Mouse (Mus musculus) olfactory bulb, adult 2 months (tissue): Measurements from ENCODE around the gene Fam13a. TPM values are rescaled to one million over a fixed set of nuclear protein-coding genes. Genes with fewer than 3 reads are reported as not detected.

Source experiments
- H3K27ac ChIP-seq: fragments of 200-500 bp; 2 replicates; pipeline ENCODE4 v1.5.1; 2012; ENCODE audit warnings: low read depth, low read length; ENCODE audit not compliant: insufficient read depth
- H3K4me1 ChIP-seq: fragments of 200-500 bp; 2 replicates; pipeline ENCODE4 v1.6.1; 2012; ENCODE audit warnings: low read length; ENCODE audit not compliant: control insufficient read depth, insufficient read depth
- H3K4me3 ChIP-seq: fragments of 200-500 bp; 2 replicates; pipeline ENCODE4 v1.5.1; 2012; ENCODE audit warnings: mild to moderate bottlenecking, low read depth, low read length, moderate library complexity; ENCODE audit not compliant: insufficient read depth
- CTCF ChIP-seq: fragments of 200-500 bp; IDR thresholded peaks from 2 replicates; pipeline ENCODE4 v1.5.1; 2012; ENCODE audit warnings: low read depth, mild to moderate bottlenecking, low read length, moderate library complexity; ENCODE audit not compliant: insufficient read depth
- POLR2A ChIP-seq: fragments of 200-500 bp; IDR thresholded peaks from 2 replicates; pipeline ENCODE4 v1.6.1; 2012; ENCODE audit warnings: mild to moderate bottlenecking, low read depth, low read length, moderate library complexity; ENCODE audit not compliant: insufficient read depth
- WGBS: fragments of 180-500 bp; shearing (Covaris S2); methylation state at CpG from one replicate; pipeline ENCODE4 v1.1.7; 2018; 5-methylcytosine and 5-hydroxymethylcytosine counted together
- polyA plus RNA-seq: library from polyadenylated mRNA; stranded (reverse); fragments of >200 nt; gene quantifications from 2 replicates; pipeline ENCODE4 v1.2.4, GENCODE M21; 2012; ENCODE audit warnings: low replicate concordance; ENCODE audit not compliant: missing spikeins, insufficient read depth, insufficient read length

The Fam13a gene
- polyA plus RNA-seq, 1 experiment = not detected

DNA sequence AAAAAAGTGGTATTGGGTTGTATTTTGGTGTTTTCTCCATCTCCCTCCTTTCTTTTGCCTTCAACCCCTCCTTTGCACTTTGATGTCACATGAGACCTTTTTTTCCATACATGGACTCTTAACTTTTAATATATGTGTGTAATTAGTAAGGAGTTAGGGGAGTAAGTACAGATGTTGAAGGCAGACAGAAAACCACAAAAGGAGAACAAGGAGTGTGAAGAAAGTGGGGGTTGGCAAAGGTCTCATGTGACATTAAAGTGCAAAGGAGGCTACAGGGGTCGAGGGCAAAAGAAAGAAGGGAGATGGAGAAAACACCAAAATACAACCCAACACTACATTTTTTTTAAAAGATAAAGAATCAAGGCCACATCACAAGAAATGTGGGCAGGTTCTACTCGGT is 49.1 kb downstream of the Fam13a start:
- 79% methylated on average over 2 of the region's 2 CpGs for WGBS
- no peak overlapping the region for H3K4me3 ChIP-seq
- H3K4me1 ChIP-seq = no peaks in the 10 kb centered on the region
- H3K27ac ChIP-seq = no peak overlapping the region
- TF ChIP-seq CTCF (no peak), POLR2A (no peak)

- no peak overlapping the region for H3K27ac ChIP-seq
- H3K4me3 ChIP-seq = no peak overlapping the region
- 94% methylated on average over 2 of the region's 2 CpGs for WGBS
- H3K4me1 ChIP-seq = no peaks in the 10 kb centered on the region
- no peak for TF ChIP-seq POLR2A
- no peak for TF ChIP-seq CTCF
Observed at GRCm38 (mm10) chr6:58974428-58974827, 49.9 kb downstream of the Fam13a start.

GRCm38 (mm10) chr6:58972873-58973272 is 51.5 kb downstream of the Fam13a start:
- no peaks in the 10 kb centered on the region for H3K4me1 ChIP-seq
- WGBS = 100% methylated on average over 1 of the region's 1 CpGs
- no peak overlapping the region for H3K27ac ChIP-seq
- H3K4me3 ChIP-seq = no peak overlapping the region
- no peak for TF ChIP-seq POLR2A
- no peak for TF ChIP-seq CTCF

DNA sequence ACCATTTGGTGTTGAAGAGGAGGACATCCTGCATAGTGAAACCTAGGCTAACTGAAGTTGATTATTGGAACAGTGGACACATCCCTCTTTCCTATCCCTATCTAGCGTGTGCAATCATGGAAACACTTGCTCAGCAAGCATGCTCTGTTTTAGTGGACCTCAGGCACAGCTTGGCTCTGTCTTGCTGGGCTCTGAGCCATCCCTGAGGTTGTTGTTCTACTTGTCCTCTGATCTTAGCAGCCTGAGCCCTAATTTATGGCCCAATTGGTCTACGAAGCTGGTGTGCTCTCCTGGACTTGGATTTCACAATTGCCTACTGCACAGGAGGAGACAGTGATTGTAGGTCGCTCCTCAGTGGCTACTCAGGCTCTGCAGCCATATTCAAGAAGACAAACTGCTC is 56.1 kb downstream of the Fam13a start:
- WGBS = 78% methylated on average over 3 of the region's 3 CpGs
- Histone ChIP-seq H3K4me3 (no peak overlapping the region), H3K27ac (no peak overlapping the region), H3K4me1 (peaks cover 3% of the 10 kb centered on the region)
- TF ChIP-seq CTCF (no peak), POLR2A (no peak)

GRCm38 (mm10) chr6:58965071-58965831 is 59.1 kb downstream of the Fam13a start:
- H3K27ac ChIP-seq = peak overlapping the region; percentile 81
- WGBS = 23% methylated on average over 12 of the region's 12 CpGs
- H3K4me3 ChIP-seq = peak overlapping the region; percentile 14

DNA sequence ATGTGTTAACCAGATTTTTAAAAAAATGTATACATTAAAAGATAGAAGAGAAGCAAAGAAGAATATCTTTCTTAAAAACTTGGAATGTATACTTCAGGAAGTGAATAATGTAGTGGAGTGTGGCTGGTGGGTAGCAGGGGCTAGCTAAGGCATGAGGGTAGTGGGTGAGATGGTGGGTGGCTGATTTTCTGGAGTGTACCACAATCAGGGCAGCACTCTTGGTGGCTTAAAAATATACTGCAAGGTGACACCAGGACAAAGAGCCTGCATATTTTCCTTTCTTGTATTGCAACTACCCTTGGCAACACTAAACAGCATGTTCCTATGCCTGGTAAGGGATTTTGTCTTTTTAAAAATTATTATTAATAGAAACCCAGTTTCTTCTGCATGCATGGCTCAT is 59.8 kb downstream of the Fam13a start:
- no peak for TF ChIP-seq CTCF
- no peak for TF ChIP-seq POLR2A
- Histone ChIP-seq H3K27ac (no peak overlapping the region), H3K4me3 (no peak overlapping the region), H3K4me1 (peaks cover 3% of the 10 kb centered on the region)

More at GRCm38 (mm10) chr6:58965071-58965831, 59.1 kb downstream of the Fam13a start:
- TF ChIP-seq POLR2A (no peak), CTCF (no peak)
- H3K4me1 ChIP-seq = peaks cover 3% of the 10 kb centered on the region

DNA sequence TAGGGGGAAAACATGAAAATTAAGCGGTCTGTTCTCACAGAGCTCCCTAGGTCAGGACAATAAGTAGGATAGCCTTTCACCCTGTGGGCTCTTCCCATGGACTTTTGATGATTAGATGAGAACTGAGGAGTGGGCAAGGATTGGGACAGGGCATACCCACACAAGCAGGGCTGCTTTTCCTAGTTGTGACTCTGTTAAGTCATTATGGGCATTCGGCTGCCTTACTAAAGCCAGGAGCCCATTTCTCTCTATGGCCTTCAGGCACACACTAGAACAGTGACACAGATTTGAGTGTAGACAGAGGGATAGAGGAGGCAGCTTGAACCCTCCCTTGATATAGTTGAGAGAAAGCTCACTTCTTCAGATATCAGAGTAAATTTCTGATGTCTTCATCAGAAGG is 60.3 kb downstream of the Fam13a start:
- Histone ChIP-seq H3K4me3 (no peak overlapping the region), H3K27ac (no peak overlapping the region), H3K4me1 (peaks cover 3% of the 10 kb centered on the region)
- 85% methylated on average over 2 of the region's 2 CpGs for WGBS
- no peak for TF ChIP-seq CTCF
- TF ChIP-seq POLR2A = no peak

GRCm38 (mm10) chr6:58962691-58963090 is 61.7 kb downstream of the Fam13a start:
- no peak for TF ChIP-seq POLR2A
- no peak for TF ChIP-seq CTCF
- 91% methylated on average over 5 of the region's 5 CpGs for WGBS
- Histone ChIP-seq H3K4me3 (no peak overlapping the region), H3K4me1 (peaks cover 3% of the 10 kb centered on the region), H3K27ac (no peak overlapping the region)

GRCm38 (mm10) chr6:58960523-58960922 is 63.8 kb downstream of the Fam13a start:
- H3K4me1 ChIP-seq = peaks cover 3% of the 10 kb centered on the region
- H3K27ac ChIP-seq = no peak overlapping the region
- no peak overlapping the region for H3K4me3 ChIP-seq
- 86% methylated on average over 2 of the region's 2 CpGs for WGBS
- TF ChIP-seq POLR2A (no peak), CTCF (no peak)
